Mouse (Mus musculus) MEL (cell line): Measurements from ENCODE around the gene Cmas. TPM values are rescaled to one million over a fixed set of nuclear protein-coding genes. Genes with fewer than 3 reads are reported as not detected.

Source experiments
- DNase-seq: peaks from one replicate; pipeline ENCODE4 v3.0.0; 2011; ENCODE audit warnings: low read depth, low spot score
- H3K27ac ChIP-seq: 2 replicates; pipeline ENCODE4 v1.5.1; 2012; ENCODE audit warnings: low read depth, mild to moderate bottlenecking, control low read depth, low read length, moderate library complexity; ENCODE audit not compliant: control insufficient read depth
- H3K27me3 ChIP-seq, 2 experiments: fragments of 150-350 bp in 1 of 2; sonication (generic) in 1 of 2; 2 replicates each; pipeline ENCODE4 v1.6.1; 2012; ENCODE audit warnings: low read length in 2 of 2, mild to moderate bottlenecking in 2 of 2, improper control_type of control experiment in 1 of 2, moderate library complexity in 1 of 2; ENCODE audit not compliant: insufficient read depth in 2 of 2, control insufficient read depth in 1 of 2
- H3K36me3 ChIP-seq, 2 experiments: 2 replicates each; pipeline ENCODE4 v1.6.1; 2012 to 2014; ENCODE audit warnings: low read length in 2 of 2, improper control_type of control experiment in 1 of 2, inconsistent platforms in 1 of 2, mild to moderate bottlenecking in 1 of 2; ENCODE audit not compliant: insufficient read depth in 2 of 2, control insufficient read depth in 1 of 2
- H3K4me1 ChIP-seq, 2 experiments: fragments of 150-350 bp in 1 of 2; sonication (generic) in 1 of 2; 2 replicates each; pipeline ENCODE4 v1.6.1; 2012; ENCODE audit warnings: low read length in 2 of 2, improper control_type of control experiment in 1 of 2, mild to moderate bottlenecking in 1 of 2; ENCODE audit not compliant: insufficient read depth in 2 of 2, control insufficient read depth in 1 of 2
- H3K4me3 ChIP-seq, 2 experiments: fragments of 150-350 bp in 1 of 2; sonication (generic) in 1 of 2; 2 replicates each; pipeline ENCODE4 v1.5.1; 2012; ENCODE audit warnings: low read depth in 2 of 2, low read length in 2 of 2, mild to moderate bottlenecking in 2 of 2, moderate library complexity in 2 of 2, control low read depth in 1 of 2, improper control_type of control experiment in 1 of 2; ENCODE audit not compliant: control insufficient read depth in 1 of 2, insufficient read depth in 1 of 2
- H3K79me2 ChIP-seq: 2 replicates; pipeline ENCODE4 v1.6.1; 2012; ENCODE audit warnings: mild to moderate bottlenecking, low read length, moderate library complexity; ENCODE audit not compliant: control insufficient read depth, poor library complexity, insufficient read depth
- H3K9ac ChIP-seq: 2 replicates; pipeline ENCODE4 v1.6.1; 2012; ENCODE audit warnings: low read depth, mild to moderate bottlenecking, control low read depth, low read length, moderate library complexity; ENCODE audit not compliant: control insufficient read depth, poor library complexity, severe bottlenecking
- H3K9me3 ChIP-seq: fragments of 150-350 bp; sonication (generic); replicated peaks from 2 replicates; pipeline ENCODE4 v1.6.1; 2012; ENCODE audit warnings: mild to moderate bottlenecking, low read length, improper control_type of control experiment, moderate library complexity; ENCODE audit not compliant: insufficient read depth
- BHLHE40 ChIP-seq: IDR thresholded peaks from 2 replicates; pipeline ENCODE4 v1.6.1; 2012; ENCODE audit warnings: low read depth, mild to moderate bottlenecking, inconsistent platforms, low read length, improper control_type of control experiment, borderline replicate concordance
- CHD1 ChIP-seq: IDR thresholded peaks from 2 replicates; pipeline ENCODE4 v1.6.1; 2012; ENCODE audit warnings: low read depth, mild to moderate bottlenecking, inconsistent platforms, low read length, improper control_type of control experiment
- E2F4 ChIP-seq: IDR thresholded peaks from 2 replicates; pipeline ENCODE4 v1.6.1; 2011; ENCODE audit warnings: low read depth, low read length, improper control_type of control experiment, borderline replicate concordance
- ELF1 ChIP-seq: IDR thresholded peaks from 2 replicates; pipeline ENCODE4 v1.6.1; 2014; ENCODE audit warnings: low read depth, mild to moderate bottlenecking, inconsistent platforms, low read length, improper control_type of control experiment, moderate library complexity
- EP300 ChIP-seq, 2 experiments: IDR thresholded peaks; 2 replicates each; pipeline ENCODE4 v1.6.1; 2011; ENCODE audit warnings: improper control_type of control experiment in 2 of 2, low read length in 2 of 2, low read depth in 1 of 2, mild to moderate bottlenecking in 1 of 2
- GATA1 ChIP-seq: IDR thresholded peaks from 2 replicates; pipeline ENCODE4 v1.6.1; 2011; ENCODE audit warnings: low read depth, low read length, improper control_type of control experiment
- HCFC1 ChIP-seq: IDR thresholded peaks from 2 replicates; pipeline ENCODE4 v1.6.1; 2012; ENCODE audit warnings: low read depth, mild to moderate bottlenecking, inconsistent platforms, low read length, improper control_type of control experiment, moderate library complexity
- KAT2A ChIP-seq: conservative IDR thresholded peaks from 2 replicates; pipeline ENCODE4 v1.6.1; 2012; ENCODE audit warnings: low read depth, low read length, improper control_type of control experiment, inconsistent platforms
- MAX ChIP-seq: IDR thresholded peaks from 2 replicates; pipeline ENCODE4 v1.6.1; 2011; ENCODE audit warnings: low read length, improper control_type of control experiment
- MAZ ChIP-seq: IDR thresholded peaks from 2 replicates; pipeline ENCODE4 v1.6.1; 2012; ENCODE audit warnings: low read depth, mild to moderate bottlenecking, inconsistent platforms, low read length, improper control_type of control experiment
- MEF2A ChIP-seq: IDR thresholded peaks from 2 replicates; pipeline ENCODE4 v1.6.1; 2014; ENCODE audit warnings: low read depth, mild to moderate bottlenecking, inconsistent platforms, low read length, improper control_type of control experiment; ENCODE audit not compliant: poor library complexity, insufficient replicate concordance, severe bottlenecking; ENCODE audit errors: extremely low read depth
- MYB ChIP-seq: IDR thresholded peaks from 2 replicates; pipeline ENCODE4 v1.6.1; 2011; ENCODE audit warnings: mild to moderate bottlenecking, low read depth, low read length, improper control_type of control experiment
- POLR2A ChIP-seq, 2 experiments: IDR thresholded peaks; 2 replicates each; pipeline ENCODE4 v1.6.1; 2011 to 2012; ENCODE audit warnings: low read length in 2 of 2, mild to moderate bottlenecking in 2 of 2, control low read depth in 1 of 2, improper control_type of control experiment in 1 of 2, low read depth in 1 of 2, moderate library complexity in 1 of 2; ENCODE audit not compliant: control insufficient read depth in 1 of 2, insufficient read depth in 1 of 2, poor library complexity in 1 of 2
- POLR2AphosphoS2 ChIP-seq: IDR thresholded peaks from 2 replicates; pipeline ENCODE4 v1.6.1; 2011; ENCODE audit warnings: low read length, improper control_type of control experiment
- POLR2AphosphoS5 ChIP-seq: IDR thresholded peaks from 2 replicates; pipeline ENCODE4 v1.6.1; 2012; ENCODE audit warnings: low read depth, borderline replicate concordance, mild to moderate bottlenecking, inconsistent platforms, low read length, moderate library complexity, mixed read lengths
- RAD21 ChIP-seq: IDR thresholded peaks from 2 replicates; pipeline ENCODE4 v1.6.1; 2011; ENCODE audit warnings: mild to moderate bottlenecking, low read depth, low read length, improper control_type of control experiment
- RCOR1 ChIP-seq: IDR thresholded peaks from 2 replicates; pipeline ENCODE4 v1.6.1; 2012; ENCODE audit warnings: low read depth, mild to moderate bottlenecking, inconsistent platforms, low read length, improper control_type of control experiment
- TAL1 ChIP-seq: IDR thresholded peaks from 2 replicates; pipeline ENCODE4 v1.6.1; 2012; ENCODE audit warnings: mild to moderate bottlenecking, inconsistent platforms, low read length, moderate library complexity, mixed read lengths
- TBP ChIP-seq: IDR thresholded peaks from 2 replicates; pipeline ENCODE4 v1.8.0; 2011; ENCODE audit warnings: low read depth, low read length, improper control_type of control experiment
- TCF12 ChIP-seq: IDR thresholded peaks from 2 replicates; pipeline ENCODE4 v1.6.1; 2014; ENCODE audit warnings: low read depth, mild to moderate bottlenecking, inconsistent platforms, low read length, improper control_type of control experiment, moderate library complexity
- UBTF ChIP-seq: IDR thresholded peaks from 2 replicates; pipeline ENCODE4 v1.6.1; 2012; ENCODE audit warnings: low read depth, mild to moderate bottlenecking, inconsistent platforms, low read length, improper control_type of control experiment, moderate library complexity, borderline replicate concordance; ENCODE audit not compliant: insufficient read depth
- USF2 ChIP-seq, 2 experiments: IDR thresholded peaks; 2 replicates each; pipeline ENCODE4 v1.6.1; 2011 to 2012; ENCODE audit warnings: improper control_type of control experiment in 2 of 2, low read length in 2 of 2, borderline replicate concordance in 1 of 2, inconsistent platforms in 1 of 2, low read depth in 1 of 2, mild to moderate bottlenecking in 1 of 2; ENCODE audit not compliant: insufficient read depth in 1 of 2
- ZMIZ1 ChIP-seq: IDR thresholded peaks from 2 replicates; pipeline ENCODE4 v1.6.1; 2012; ENCODE audit warnings: low read depth, mild to moderate bottlenecking, inconsistent platforms, low read length, improper control_type of control experiment, moderate library complexity
- ZNF384 ChIP-seq: IDR thresholded peaks from 2 replicates; pipeline ENCODE4 v1.6.1; 2012; ENCODE audit warnings: low read depth, mild to moderate bottlenecking, inconsistent platforms, low read length, improper control_type of control experiment
- polyA plus RNA-seq, 2 experiments: library from polyadenylated mRNA; stranded (reverse) in 1 of 2; unstranded in 1 of 2; fragments of >175 nt in 1 of 2; fragments of >200 nt in 1 of 2; gene quantifications; 2 replicates each; pipeline versions ENCODE4 v1.2.1 to v1.2.4; 2012; ENCODE audit warnings: low replicate concordance in 2 of 2, low read depth in 1 of 2; ENCODE audit not compliant: insufficient read length in 2 of 2, insufficient read depth in 1 of 2, missing spikeins in 1 of 2
- total RNA-seq: library from RNA; depleted of rRNA; stranded (reverse); fragments of 300-350 nt; gene quantifications from 2 replicates; pipeline ENCODE4 v1.2.3, GENCODE M21; 2012

The Cmas gene
- total and polyA plus RNA-seq, 3 experiments, result 29.4 to 55.0 TPM; not detected in 1

GRCm38 (mm10) chr6:142748057-142748708, 8.3 kb upstream of the Cmas start (continued):
- no peak for TF ChIP-seq TBP
- TF ChIP-seq, all 39 proteins: peak for 5

- Histone ChIP-seq H3K4me3 (no peak overlapping the region), H3K9me3 (no peaks in the 10 kb centered on the region), H3K79me2 (no peaks in the 10 kb centered on the region), H3K27me3 (no peaks in the 10 kb centered on the region), H3K36me3 (peaks cover 0 to 29% of the 10 kb centered on the region in 2 experiments; a peak in 2 of 4 replicates), H3K9ac (no peak overlapping the region), H3K4me1 (peaks cover 19 to 33% of the 10 kb centered on the region in 2 experiments), H3K27ac (no peak overlapping the region)
- peak; percentile 17 for DNase-seq
- TF ChIP-seq E2F4, result no peak
- TF ChIP-seq POLR2AphosphoS2, result no peak
- TF ChIP-seq MYB, result no peak
- TF ChIP-seq UBTF, result no peak
Observed at GRCm38 (mm10) chr6:142751365-142751764, 5.1 kb upstream of the Cmas start.

- Histone ChIP-seq H3K27ac (peak overlapping the region; percentile 66), H3K9me3 (no peaks in the 10 kb centered on the region), H3K79me2 (peaks cover 6% of the 10 kb centered on the region), H3K36me3 (peaks cover 0 to 26% of the 10 kb centered on the region in 2 experiments; a peak in 2 of 4 replicates), H3K9ac (peak overlapping the region; percentile 43), H3K27me3 (no peaks in the 10 kb centered on the region), H3K4me3 (peak overlapping the region; percentile 35 to 60), H3K4me1 (peaks cover 16 to 31% of the 10 kb centered on the region in 2 experiments)
- peak; percentile 84 for DNase-seq
- TF ChIP-seq POLR2A (IDR thresholded peaks at IDR 0.05; ENCODE audit: control insufficient read depth in 1 of 2, insufficient read depth in 1 of 2, low read depth in 1 of 2, low read length in 2 of 2, poor library complexity in 1 of 2), result no peak
- TF ChIP-seq BHLHE40, result no peak; the same call in 1 of the 2 replicates
- TF ChIP-seq RCOR1, result no peak; the same call in 1 of the 2 replicates
- peak; percentile 54 for TF ChIP-seq TCF12
- peak; percentile 6; the same call in 1 of the 2 replicates for TF ChIP-seq TAL1
- no peak for TF ChIP-seq ZMIZ1
- TF ChIP-seq EP300 (IDR thresholded peaks at IDR 0.05; ENCODE audit: low read depth in 1 of 2, low read length in 2 of 2), result peak; percentile 36 to 57; a peak in 3 of 4 replicates
- no peak for TF ChIP-seq MAZ
- TF ChIP-seq KAT2A, result no peak
- no peak for TF ChIP-seq MYB
- no peak for TF ChIP-seq MEF2A
- TF ChIP-seq CHD1, result no peak
- peak; percentile 51; the same call in 1 of the 2 replicates for TF ChIP-seq TBP
- no peak for TF ChIP-seq ELF1
- no peak for TF ChIP-seq E2F4
- TF ChIP-seq POLR2AphosphoS2, result no peak
- no peak for TF ChIP-seq USF2 (IDR thresholded peaks at IDR 0.05; ENCODE audit: borderline replicate concordance in 1 of 2, insufficient read depth in 1 of 2, low read depth in 1 of 2, low read length in 2 of 2)
- no peak for TF ChIP-seq HCFC1
- TF ChIP-seq MAX, result peak; percentile 61; the same call in 1 of the 2 replicates
- no peak for TF ChIP-seq GATA1
- no peak for TF ChIP-seq RAD21
- TF ChIP-seq ZNF384, result no peak
- TF ChIP-seq POLR2AphosphoS5, result no peak
- TF ChIP-seq UBTF, result no peak
Observed at GRCm38 (mm10) chr6:142752331-142753246, 3.9 kb upstream of the Cmas start.
